Mouse (Mus musculus) mammary gland, adult 2 months (tissue): ENCODE data around the gene Tgm3. TPM values are rescaled to one million over a fixed set of nuclear protein-coding genes. Genes with fewer than 3 reads are reported as not detected.

Experiments
- polyA plus RNA-seq: library from polyadenylated mRNA; depleted of rRNA; stranded (reverse); fragments of >200 nt; gene quantifications from 2 replicates; pipeline ENCODE4 v1.2.3, GENCODE M21; 2012; ENCODE audit warnings: low replicate concordance; rRNA removed

Gene Tgm3
- polyA plus RNA-seq = 0.11 and 0.12 TPM in 2 replicates

DNA sequence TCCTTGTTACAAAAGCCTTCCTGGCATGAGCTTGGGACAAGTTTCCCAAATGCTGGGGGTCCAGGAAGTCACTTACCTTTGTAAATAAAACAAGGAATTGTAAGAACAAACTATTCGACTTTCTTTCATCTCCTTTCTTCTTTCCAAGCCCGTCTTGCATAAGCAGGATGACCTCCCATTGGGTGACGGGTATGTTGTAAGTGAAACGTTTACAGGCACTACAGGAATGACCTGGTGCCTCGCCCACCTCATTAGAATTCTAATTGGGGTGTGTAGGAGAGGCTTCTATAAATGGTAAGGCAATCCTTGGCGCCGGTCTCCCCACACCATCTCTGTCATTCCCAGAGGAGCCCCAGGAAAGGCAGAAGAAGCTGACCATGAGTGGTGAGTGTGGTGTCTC is at the start of gene Tgm3:
Gene Tgm3, plus strand, starts transcription at position 324 of the 400 bp plus-strand sequence.

Other genes with a start within 250 kb of the Tgm3 start
- gene Stk35, start 211.8 kb upstream of the Tgm3 start, polyA plus RNA-seq = 13.7 and 19.8 TPM in 2 replicates
- gene Tgm6, start 100.1 kb downstream of the Tgm3 start, polyA plus RNA-seq = not detected in 2 replicates
- 223 and 260 TPM in 2 replicates for gene Snrpb, start 167.1 kb downstream of the Tgm3 start, polyA plus RNA-seq
- not detected in 2 replicates for gene Tmc2, start 182.8 kb downstream of the Tgm3 start, polyA plus RNA-seq